Mouse (Mus musculus) olfactory bulb, adult 2 months (tissue): Measurements from ENCODE around the gene Il1rapl2.

Experiments
- CTCF ChIP-seq: fragments of 200-500 bp; IDR thresholded peaks from 2 replicates; pipeline ENCODE4 v1.5.1; 2012; ENCODE audit warnings: low read depth, mild to moderate bottlenecking, low read length, moderate library complexity; ENCODE audit not compliant: insufficient read depth
- POLR2A ChIP-seq: fragments of 200-500 bp; IDR thresholded peaks from 2 replicates; pipeline ENCODE4 v1.6.1; 2012; ENCODE audit warnings: mild to moderate bottlenecking, low read depth, low read length, moderate library complexity; ENCODE audit not compliant: insufficient read depth

DNA sequence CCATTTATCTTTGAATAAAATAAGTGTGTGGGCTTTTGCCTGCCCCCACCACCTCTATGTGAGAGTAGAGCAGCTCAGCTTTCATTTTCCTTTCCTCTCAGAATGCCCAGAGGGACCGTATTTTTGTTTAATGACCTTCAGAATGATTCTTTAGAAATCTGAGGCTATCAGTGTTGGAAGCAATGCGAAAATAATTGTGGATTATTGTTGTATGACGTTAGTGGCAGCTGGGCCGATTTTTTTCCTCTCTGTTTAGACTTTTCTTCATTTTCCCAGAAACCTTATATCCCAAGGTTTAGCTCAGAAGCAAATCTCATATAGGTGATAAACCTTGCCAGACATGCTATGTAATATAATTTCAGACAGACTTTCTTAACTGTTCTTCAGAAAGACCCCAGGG, 664.2 kb downstream of the Il1rapl2 start:
- no peak for TF ChIP-seq CTCF
- TF ChIP-seq POLR2A: no peak
